Mouse (Mus musculus): Measurements from ENCODE around the gene Kcnn3. TPM values are rescaled to one million over a fixed set of nuclear protein-coding genes. Genes with fewer than 3 reads are reported as not detected.
A peak's percentile ranks its signal among the peaks of the same experiment; 100 is the strongest.

Kcnn3 gene
- total RNA-seq, 1 experiment: 0.13 TPM

- Histone ChIP-seq H3K36me3 (ENCODE audit: control insufficient read depth, insufficient read depth, low read length, poor library complexity, severe bottlenecking) (no peaks in the 10 kb centered on the region), H3K4me3 (ENCODE audit: insufficient read depth in 1 of 2, low read depth in 1 of 2, low read length in 2 of 2, poor library complexity in 1 of 2, severe bottlenecking in 1 of 2) (no peak overlapping the region), H3K4me1 (ENCODE audit: control insufficient read depth in 2 of 2, insufficient read depth in 2 of 2, low read length in 2 of 2, poor library complexity in 1 of 2) (peaks cover 0 to 3% of the 10 kb centered on the region in 2 experiments; a peak in 1 of 4 replicates), H3K9me3 (ENCODE audit: control insufficient read depth, insufficient read depth, low read depth, low read length) (no peaks in the 10 kb centered on the region), H3K27ac (ENCODE audit: insufficient read depth, low read depth, low read length, poor library complexity, severe bottlenecking) (no peak overlapping the region), H3K9ac (ENCODE audit: insufficient read depth, low read depth, low read length, poor library complexity, severe bottlenecking) (no peak overlapping the region)
- TF ChIP-seq ZC3H11A (IDR thresholded peaks at IDR 0.05; ENCODE audit: borderline replicate concordance, low read depth, low read length) (no peak), MAFK (IDR thresholded peaks at IDR 0.05; ENCODE audit: insufficient read depth, low read depth, low read length) (no peak), ZNF384 (IDR thresholded peaks at IDR 0.05; ENCODE audit: low read depth, low read length) (no peak), HCFC1 (IDR thresholded peaks at IDR 0.05; ENCODE audit: borderline replicate concordance, insufficient read depth, low read length) (no peak), CHD2 (IDR thresholded peaks at IDR 0.05; ENCODE audit: low read depth, low read length) (no peak)
- DNase-seq (ENCODE audit: low read depth, low spot score): no peak
- in situ Hi-C loops (cut with MboI; ENCODE audit: low sequenced_read_pairs in 2 of 2, unreplicated experiment in 2 of 2): no loop called here
These were observed 87.4 kb downstream of the Kcnn3 start for GRCm38 (mm10) chr3:89607327-89607726.

DNA sequence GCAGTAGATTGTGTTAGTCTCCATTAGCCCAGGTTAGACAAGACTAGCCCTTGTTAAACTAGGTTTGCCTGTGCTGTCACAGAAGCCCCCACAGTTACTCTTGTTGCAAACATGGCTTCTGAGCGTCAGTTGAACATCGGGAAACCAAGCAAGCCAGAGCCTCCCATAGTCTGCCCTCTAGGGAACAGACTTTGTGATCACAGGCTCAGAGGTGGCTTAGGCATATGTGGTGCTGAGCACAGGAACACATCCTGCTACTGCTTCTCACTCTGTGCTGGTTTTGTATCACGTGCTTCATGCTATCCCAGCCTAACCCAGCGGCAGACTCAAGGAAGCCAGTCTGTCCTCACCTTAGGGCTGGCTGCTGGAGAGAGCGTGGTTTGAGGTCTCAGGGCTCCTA lies 92.1 kb downstream of the Kcnn3 start:
- no peak overlapping the region for H3K27ac ChIP-seq (ENCODE audit: insufficient read depth, low read depth, low read length, poor library complexity, severe bottlenecking)
- no peak overlapping the region for H3K4me3 ChIP-seq (ENCODE audit: insufficient read depth in 1 of 2, low read depth in 1 of 2, low read length in 2 of 2, poor library complexity in 1 of 2, severe bottlenecking in 1 of 2)
- H3K4me1 ChIP-seq (ENCODE audit: control insufficient read depth in 2 of 2, insufficient read depth in 2 of 2, low read length in 2 of 2, poor library complexity in 1 of 2): peaks cover 0 to 2% of the 10 kb centered on the region in 2 experiments; a peak in 1 of 4 replicates
- in situ Hi-C loops (cut with MboI; ENCODE audit: low sequenced_read_pairs in 2 of 2, unreplicated experiment in 2 of 2): no loop called here
- no peaks in the 10 kb centered on the region for H3K9me3 ChIP-seq (ENCODE audit: control insufficient read depth, insufficient read depth, low read depth, low read length)
- no peak for DNase-seq (ENCODE audit: low read depth, low spot score)
- TF ChIP-seq ZNF384 (IDR thresholded peaks at IDR 0.05; ENCODE audit: low read depth, low read length) (no peak), CHD2 (IDR thresholded peaks at IDR 0.05; ENCODE audit: low read depth, low read length) (no peak), HCFC1 (IDR thresholded peaks at IDR 0.05; ENCODE audit: borderline replicate concordance, insufficient read depth, low read length) (no peak), ZC3H11A (IDR thresholded peaks at IDR 0.05; ENCODE audit: borderline replicate concordance, low read depth, low read length) (no peak), MAFK (IDR thresholded peaks at IDR 0.05; ENCODE audit: insufficient read depth, low read depth, low read length) (no peak)
- H3K36me3 ChIP-seq (ENCODE audit: control insufficient read depth, insufficient read depth, low read length, poor library complexity, severe bottlenecking): no peaks in the 10 kb centered on the region
- no peak overlapping the region for H3K9ac ChIP-seq (ENCODE audit: insufficient read depth, low read depth, low read length, poor library complexity, severe bottlenecking)

GRCm38 (mm10) chr3:89613526-89614523 lies 93.9 kb downstream of the Kcnn3 start:
- no peak overlapping the region for H3K9ac ChIP-seq (ENCODE audit: insufficient read depth, low read depth, low read length, poor library complexity, severe bottlenecking)
- DNase-seq (ENCODE audit: low read depth, low spot score): no peak
- H3K9me3 ChIP-seq (ENCODE audit: control insufficient read depth, insufficient read depth, low read depth, low read length): no peaks in the 10 kb centered on the region
- in situ Hi-C loops (cut with MboI; ENCODE audit: low sequenced_read_pairs in 2 of 2, unreplicated experiment in 2 of 2): no loop called here
- H3K4me1 ChIP-seq (ENCODE audit: control insufficient read depth in 2 of 2, insufficient read depth in 2 of 2, low read length in 2 of 2, poor library complexity in 1 of 2): no peaks in the 10 kb centered on the region
- H3K36me3 ChIP-seq (ENCODE audit: control insufficient read depth, insufficient read depth, low read length, poor library complexity, severe bottlenecking): no peaks in the 10 kb centered on the region
- H3K27ac ChIP-seq (ENCODE audit: insufficient read depth, low read depth, low read length, poor library complexity, severe bottlenecking): no peak overlapping the region
- TF ChIP-seq ZC3H11A (IDR thresholded peaks at IDR 0.05; ENCODE audit: borderline replicate concordance, low read depth, low read length) (no peak), CHD2 (IDR thresholded peaks at IDR 0.05; ENCODE audit: low read depth, low read length) (no peak), MAFK (IDR thresholded peaks at IDR 0.05; ENCODE audit: insufficient read depth, low read depth, low read length) (no peak), HCFC1 (IDR thresholded peaks at IDR 0.05; ENCODE audit: borderline replicate concordance, insufficient read depth, low read length) (no peak), ZNF384 (IDR thresholded peaks at IDR 0.05; ENCODE audit: low read depth, low read length) (no peak)
- no peak overlapping the region for H3K4me3 ChIP-seq (ENCODE audit: insufficient read depth in 1 of 2, low read depth in 1 of 2, low read length in 2 of 2, poor library complexity in 1 of 2, severe bottlenecking in 1 of 2)

DNA sequence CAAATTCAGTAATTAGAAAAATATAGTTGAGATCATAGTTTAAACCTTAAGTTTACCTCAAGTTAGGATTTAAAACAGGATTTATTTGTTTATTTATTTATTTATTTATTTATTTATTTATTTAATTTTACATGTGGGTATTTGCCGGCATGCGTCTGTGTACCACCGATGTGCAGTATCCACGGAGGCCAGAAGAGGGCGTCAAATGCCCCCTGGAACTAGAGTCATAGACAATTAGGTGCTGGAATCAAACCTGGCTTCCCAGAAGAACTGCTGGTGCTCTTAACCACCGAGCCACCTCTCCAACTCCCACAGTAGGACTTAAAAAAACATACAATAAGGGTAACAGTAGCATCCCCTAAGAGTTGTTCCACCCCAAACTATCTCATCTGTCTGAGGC lies 96.9 kb downstream of the Kcnn3 start:
- DNase-seq (ENCODE audit: low read depth, low spot score): peak; percentile 40
- Histone ChIP-seq H3K4me1 (ENCODE audit: control insufficient read depth in 2 of 2, insufficient read depth in 2 of 2, low read length in 2 of 2, poor library complexity in 1 of 2) (no peaks in the 10 kb centered on the region), H3K36me3 (ENCODE audit: control insufficient read depth, insufficient read depth, low read length, poor library complexity, severe bottlenecking) (no peaks in the 10 kb centered on the region), H3K9me3 (ENCODE audit: control insufficient read depth, insufficient read depth, low read depth, low read length) (no peaks in the 10 kb centered on the region), H3K9ac (ENCODE audit: insufficient read depth, low read depth, low read length, poor library complexity, severe bottlenecking) (no peak overlapping the region), H3K27ac (ENCODE audit: insufficient read depth, low read depth, low read length, poor library complexity, severe bottlenecking) (no peak overlapping the region), H3K4me3 (ENCODE audit: insufficient read depth in 1 of 2, low read depth in 1 of 2, low read length in 2 of 2, poor library complexity in 1 of 2, severe bottlenecking in 1 of 2) (no peak overlapping the region)
- in situ Hi-C loops (cut with MboI; ENCODE audit: low sequenced_read_pairs in 2 of 2, unreplicated experiment in 2 of 2): no loop called here
- no peak for TF ChIP-seq MAFK (IDR thresholded peaks at IDR 0.05; ENCODE audit: insufficient read depth, low read depth, low read length)
- TF ChIP-seq CHD2 (IDR thresholded peaks at IDR 0.05; ENCODE audit: low read depth, low read length): no peak
- no peak for TF ChIP-seq ZNF384 (IDR thresholded peaks at IDR 0.05; ENCODE audit: low read depth, low read length)
- TF ChIP-seq HCFC1 (IDR thresholded peaks at IDR 0.05; ENCODE audit: borderline replicate concordance, insufficient read depth, low read length): no peak
- TF ChIP-seq ZC3H11A (IDR thresholded peaks at IDR 0.05; ENCODE audit: borderline replicate concordance, low read depth, low read length): no peak; the same call in 1 of the 2 replicates
